Mouse (Mus musculus) small intestine, adult 2 months (tissue): ENCODE data around the gene Slc1a5. TPM values are rescaled to one million over a fixed set of nuclear protein-coding genes. Genes with fewer than 3 reads are reported as not detected.

Experiments
- H3K27ac ChIP-seq: fragments of 200-500 bp; 2 replicates; pipeline ENCODE4 v1.5.1; 2012; ENCODE audit warnings: low read depth, low read length, control low read depth, inconsistent platforms; ENCODE audit not compliant: insufficient read depth
- H3K27me3 ChIP-seq: fragments of 200-500 bp; 2 replicates; pipeline ENCODE4 v1.6.1; 2012; ENCODE audit warnings: mild to moderate bottlenecking, moderate library complexity, low read length, inconsistent platforms; ENCODE audit not compliant: control insufficient read depth, insufficient read depth
- H3K36me3 ChIP-seq: fragments of 200-500 bp; 2 replicates; pipeline ENCODE4 v1.6.1; 2012; ENCODE audit warnings: mild to moderate bottlenecking, low read length, control low read depth, inconsistent platforms; ENCODE audit not compliant: control insufficient read depth, insufficient read depth
- H3K4me1 ChIP-seq: fragments of 200-500 bp; 2 replicates; pipeline ENCODE4 v1.6.1; 2012; ENCODE audit warnings: low read length, inconsistent platforms, mixed read lengths; ENCODE audit not compliant: control insufficient read depth, insufficient read depth, insufficient read length
- H3K4me3 ChIP-seq: fragments of 200-500 bp; 2 replicates; pipeline ENCODE4 v1.5.1; 2012; ENCODE audit warnings: low read depth, mild to moderate bottlenecking, control low read depth, inconsistent platforms, low read length, moderate library complexity
- CTCF ChIP-seq: fragments of 200-500 bp; IDR thresholded peaks from 2 replicates; pipeline ENCODE4 v1.5.1; 2012; ENCODE audit warnings: low read depth, mild to moderate bottlenecking, control low read depth, inconsistent platforms, low read length, moderate library complexity, mixed read lengths; ENCODE audit not compliant: insufficient replicate concordance, insufficient read length; ENCODE audit errors: extremely low read depth
- POLR2A ChIP-seq: fragments of 200-500 bp; IDR thresholded peaks from 2 replicates; pipeline ENCODE4 v1.6.1; 2012; ENCODE audit warnings: low read depth, mild to moderate bottlenecking, control low read depth, inconsistent platforms, low read length, moderate library complexity
- WGBS: fragments of 180-500 bp; shearing (Covaris S2); methylation state at CpG from one replicate; pipeline ENCODE4 v1.1.7; 2018; 5-methylcytosine and 5-hydroxymethylcytosine counted together
- polyA plus RNA-seq: library from polyadenylated mRNA; depleted of rRNA; stranded (reverse); fragments of >200 nt; gene quantifications from 2 replicates; pipeline ENCODE4 v1.2.3, GENCODE M21; 2012; rRNA removed

Slc1a5 gene
- polyA plus RNA-seq, 1 experiment = 37.8 TPM

- TF ChIP-seq CTCF (no peak), POLR2A (no peak)
- 90% methylated on average over 5 of the region's 5 CpGs for WGBS
- Histone ChIP-seq H3K4me3 (no peak overlapping the region), H3K36me3 (peaks cover 29% of the 10 kb centered on the region), H3K27ac (no peak overlapping the region), H3K4me1 (peaks cover 16% of the 10 kb centered on the region), H3K27me3 (no peaks in the 10 kb centered on the region)
Observed at GRCm38 (mm10) chr7:16846775-16847174, 65.6 kb downstream of the Slc1a5 start.

DNA sequence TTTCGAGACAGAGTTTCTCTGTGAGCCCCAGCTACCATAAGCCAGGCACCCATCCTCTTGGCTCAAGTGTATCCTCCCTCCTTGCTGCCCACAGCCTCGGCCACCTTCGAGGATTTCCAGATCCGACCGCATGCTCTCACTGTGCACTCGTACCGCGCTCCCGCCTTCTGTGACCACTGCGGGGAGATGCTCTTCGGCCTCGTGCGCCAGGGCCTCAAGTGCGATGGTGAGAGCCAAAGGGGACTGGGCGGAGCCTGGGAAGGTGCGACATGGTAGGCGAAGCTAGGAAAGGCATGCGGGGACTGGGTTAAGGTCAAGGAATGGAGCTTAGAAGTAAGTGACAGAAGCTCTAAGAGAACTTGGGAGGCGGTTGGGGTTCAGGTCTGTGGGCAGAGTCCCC lies 66.4 kb downstream of the Slc1a5 start:
- Histone ChIP-seq H3K27me3 (no peaks in the 10 kb centered on the region), H3K4me1 (peaks cover 11% of the 10 kb centered on the region; the same call in 1 of the 2 replicates), H3K27ac (no peak overlapping the region), H3K36me3 (peaks cover 34% of the 10 kb centered on the region), H3K4me3 (no peak overlapping the region)
- WGBS = 88% methylated on average over 19 of the region's 19 CpGs
- no peak for TF ChIP-seq POLR2A
- no peak for TF ChIP-seq CTCF

Other genes starting within 250 kb of the Slc1a5 start
- 3.6 and 11.6 TPM in 2 replicates for gene Arhgap35, start 166.3 kb upstream of the Slc1a5 start, polyA plus RNA-seq
- gene Ceacam15, start 105.6 kb upstream of the Slc1a5 start, polyA plus RNA-seq = not detected in 2 replicates
- not detected in 2 replicates for gene Ceacam9, start 59.4 kb upstream of the Slc1a5 start, polyA plus RNA-seq
- 276 and 540 TPM in 2 replicates for gene Ap2s1, start 42.9 kb upstream of the Slc1a5 start, polyA plus RNA-seq
- gene Strn4, start 34.5 kb downstream of the Slc1a5 start, polyA plus RNA-seq = 58.9 and 119 TPM in 2 replicates
- gene Fkrp, start 35.4 kb downstream of the Slc1a5 start, polyA plus RNA-seq = 14.6 and 24.5 TPM in 2 replicates
- 22.9 and 44.0 TPM in 2 replicates for gene Prkd2, start 61.6 kb downstream of the Slc1a5 start, polyA plus RNA-seq
- 21.6 and 24.2 TPM in 2 replicates for gene Dact3, start 94.0 kb downstream of the Slc1a5 start, polyA plus RNA-seq
- gene Gng8, start 110.4 kb downstream of the Slc1a5 start, polyA plus RNA-seq = 2.1 and 2.2 TPM in 2 replicates
- gene Ptgir, start 125.2 kb downstream of the Slc1a5 start, polyA plus RNA-seq = 1.2 and 1.7 TPM in 2 replicates
- gene Calm3, start 142.8 kb downstream of the Slc1a5 start, polyA plus RNA-seq = 147 and 452 TPM in 2 replicates
- gene Pnmal2, start 163.3 kb downstream of the Slc1a5 start, polyA plus RNA-seq = 1.2 and 1.4 TPM in 2 replicates
- gene Pnmal1, start 178.3 kb downstream of the Slc1a5 start, polyA plus RNA-seq = 0.04 and 0.09 TPM in 2 replicates
- 0.05 and 0.14 TPM in 2 replicates for gene Gm42372, start 201.7 kb downstream of the Slc1a5 start, polyA plus RNA-seq
- 0.74 and 0.85 TPM in 2 replicates for gene Ccdc8, start 211.4 kb downstream of the Slc1a5 start, polyA plus RNA-seq
- 121 and 278 TPM in 2 replicates for gene Ppp5c, start 246.6 kb downstream of the Slc1a5 start, polyA plus RNA-seq